Mouse (Mus musculus) forebrain, embryonic 14.5 days (tissue): Measurements from ENCODE around the gene Parp6. TPM values are rescaled to one million over a fixed set of nuclear protein-coding genes. Genes with fewer than 3 reads are reported as not detected.
A peak's percentile ranks its signal among the peaks of the same experiment; 100 is the strongest.

Experiments used
- ATAC-seq: fragments of 200-750 bp; cut with Nextera tagmentation; 2 replicates; pipeline ENCODE4 v1.8.0; 2017; ENCODE audit warnings: mild to moderate bottlenecking, moderate library complexity
- DNase-seq: peaks from one replicate; pipeline ENCODE4 v3.0.0-alpha.2; 2015; ENCODE audit warnings: low spot score
- H3K27ac ChIP-seq: fragments of 300-500 bp; sonication (generic); 2 replicates; pipeline ENCODE4 v1.5.1; 2014; ENCODE audit warnings: low read depth, mild to moderate bottlenecking, control low read depth, low read length, moderate library complexity
- H3K27me3 ChIP-seq: fragments of 300-500 bp; sonication (generic); replicated peaks from 2 replicates; pipeline ENCODE4 v1.6.1; 2014; ENCODE audit warnings: low read length, control low read depth, mixed read lengths; ENCODE audit not compliant: control insufficient read depth, insufficient read depth
- H3K36me3 ChIP-seq: fragments of 300-500 bp; sonication (generic); 2 replicates; pipeline ENCODE4 v1.6.1; 2014; ENCODE audit warnings: low read length, control low read depth; ENCODE audit not compliant: control insufficient read depth, insufficient read depth
- H3K4me1 ChIP-seq: fragments of 300-500 bp; sonication (generic); 2 replicates; pipeline ENCODE4 v1.6.1; 2014; ENCODE audit warnings: antibody characterized with exemption, low read length, control low read depth; ENCODE audit not compliant: control insufficient read depth, insufficient read depth
- H3K4me2 ChIP-seq: fragments of 300-500 bp; sonication (generic); 2 replicates; pipeline ENCODE4 v1.6.1; 2014; ENCODE audit warnings: mild to moderate bottlenecking, control low read depth, low read length
- H3K4me3 ChIP-seq: fragments of 300-500 bp; sonication (generic); 2 replicates; pipeline ENCODE4 v1.5.1; 2014; ENCODE audit warnings: low read depth, low read length, control low read depth
- H3K9ac ChIP-seq: fragments of 300-500 bp; sonication (generic); 2 replicates; pipeline ENCODE4 v1.6.1; 2014; ENCODE audit warnings: mild to moderate bottlenecking, low read length, control low read depth, moderate library complexity
- H3K9me3 ChIP-seq: fragments of 300-500 bp; sonication (generic); replicated peaks from 2 replicates; pipeline ENCODE4 v1.6.1; 2016; ENCODE audit warnings: low read length, control low read depth, mixed read lengths; ENCODE audit not compliant: control insufficient read depth
- WGBS: fragments of 180-500 bp; shearing (Covaris S2); extraction: QIAGEN DNeasy Blood & Tissue Kit; methylation state at CpG from one replicate; pipeline ENCODE4 v1.1.7; 2014; 5-methylcytosine and 5-hydroxymethylcytosine counted together
- polyA plus RNA-seq: library from polyadenylated mRNA; unstranded; fragments of >200 nt; fragmentation: Nextera tagmentation; extraction: Ambion mirVana; gene quantifications from 2 replicates; pipeline ENCODE4 v1.2.1, GENCODE M21; 2014

Parp6 gene
- polyA plus RNA-seq, 1 experiment from 2014 or later = 211 TPM

DNA sequence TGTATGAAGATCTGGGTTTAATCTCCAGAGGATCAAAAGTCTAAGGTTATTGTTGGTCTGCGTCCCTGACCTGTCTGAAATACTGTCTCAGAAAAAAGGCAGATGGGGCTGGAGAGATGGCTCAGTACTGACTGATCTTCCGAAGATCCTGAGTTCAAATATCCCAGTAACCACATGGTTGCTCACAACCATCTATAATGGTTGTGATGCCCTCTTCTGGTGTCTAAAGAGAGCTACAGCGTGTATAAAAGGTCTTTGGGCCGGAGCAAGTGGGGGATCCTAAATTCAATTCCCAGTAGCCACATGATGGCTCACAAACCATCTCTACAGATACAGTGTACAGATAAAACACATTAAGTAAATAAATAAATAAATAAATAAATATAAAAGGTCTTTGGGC lies 52.1 kb downstream of the Parp6 start:
- peak; percentile 30 for DNase-seq
- no peak overlapping the region for H3K4me2 ChIP-seq
- no peaks in the 10 kb centered on the region for H3K27me3 ChIP-seq
- peaks cover 5% of the 10 kb centered on the region; the same call in 1 of the 2 replicates for H3K4me1 ChIP-seq
- no peak overlapping the region for H3K27ac ChIP-seq
- H3K36me3 ChIP-seq = peaks cover 97% of the 10 kb centered on the region
- H3K9ac ChIP-seq = no peak overlapping the region
- WGBS = 81% methylated on average over 4 of the region's 4 CpGs
- no peak overlapping the region for H3K4me3 ChIP-seq
- ATAC-seq = no peak
- no peaks in the 10 kb centered on the region for H3K9me3 ChIP-seq

DNA sequence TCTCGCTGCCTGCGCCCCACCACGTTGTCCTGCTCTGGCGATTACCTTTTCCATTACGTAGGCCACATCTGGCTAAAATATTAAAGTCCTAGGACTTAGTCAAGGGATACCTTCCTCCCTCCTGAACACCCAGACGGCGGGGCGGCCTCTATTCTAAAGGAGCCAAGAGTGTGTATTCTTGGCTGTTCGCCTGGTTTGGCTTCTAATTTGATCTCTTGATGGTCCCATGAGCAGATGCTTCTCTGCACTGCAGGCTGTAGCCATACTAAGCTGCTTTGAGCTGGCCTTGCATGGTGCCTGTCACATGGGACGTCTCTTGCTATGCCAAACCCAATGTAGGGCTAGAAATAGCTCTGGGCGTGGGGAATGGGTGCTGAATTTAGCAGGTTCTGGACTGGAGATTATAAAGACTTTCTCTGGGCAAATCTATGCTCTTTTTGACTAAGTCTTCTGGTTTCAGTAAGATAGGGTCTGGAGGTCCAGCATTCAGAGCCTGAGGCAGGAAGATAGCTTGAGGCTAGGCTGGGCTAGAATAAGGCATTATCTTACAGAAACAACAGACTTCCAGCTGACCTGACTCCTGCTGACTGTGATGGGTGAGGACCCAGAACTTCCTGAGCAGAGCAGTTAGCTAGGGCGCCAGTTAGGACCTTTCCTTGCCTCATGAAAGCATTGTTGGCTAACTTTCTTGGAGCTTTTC lies 55.3 kb downstream of the Parp6 start:
- Histone ChIP-seq H3K9me3 (no peaks in the 10 kb centered on the region), H3K27me3 (no peaks in the 10 kb centered on the region), H3K4me3 (no peak overlapping the region), H3K4me1 (no peaks in the 10 kb centered on the region), H3K9ac (no peak overlapping the region), H3K4me2 (no peak overlapping the region), H3K27ac (no peak overlapping the region), H3K36me3 (peaks cover 98% of the 10 kb centered on the region)
- WGBS = 83% methylated on average over 12 of the region's 12 CpGs
- ATAC-seq = no peak
- no peak for DNase-seq

- WGBS = 72% methylated on average over 2 of the region's 2 CpGs
Measured at GRCm38 (mm10) chr9:59673427-59673826, 56.3 kb downstream of the Parp6 start.

GRCm38 (mm10) chr9:59675598-59675997 lies 58.5 kb downstream of the Parp6 start:
- Histone ChIP-seq H3K27me3 (0 out of 2 replicates have a peak, but pooled peaks cover 3% of the 10 kb centered on the region), H3K9ac (no peak overlapping the region), H3K4me2 (no peak overlapping the region), H3K36me3 (peaks cover 88% of the 10 kb centered on the region), H3K27ac (no peak overlapping the region), H3K9me3 (no peaks in the 10 kb centered on the region), H3K4me1 (no peaks in the 10 kb centered on the region), H3K4me3 (no peak overlapping the region)
- 82% methylated on average over 14 of the region's 14 CpGs for WGBS
- DNase-seq = no peak
- no peak for ATAC-seq

More at GRCm38 (mm10) chr9:59673427-59673826, 56.3 kb downstream of the Parp6 start:
- DNase-seq (no peak), ATAC-seq (no peak)
- Histone ChIP-seq H3K27me3 (no peaks in the 10 kb centered on the region), H3K9me3 (no peaks in the 10 kb centered on the region), H3K9ac (no peak overlapping the region), H3K4me2 (no peak overlapping the region), H3K4me3 (no peak overlapping the region), H3K27ac (no peak overlapping the region), H3K4me1 (no peaks in the 10 kb centered on the region), H3K36me3 (peaks cover 98% of the 10 kb centered on the region)

DNA sequence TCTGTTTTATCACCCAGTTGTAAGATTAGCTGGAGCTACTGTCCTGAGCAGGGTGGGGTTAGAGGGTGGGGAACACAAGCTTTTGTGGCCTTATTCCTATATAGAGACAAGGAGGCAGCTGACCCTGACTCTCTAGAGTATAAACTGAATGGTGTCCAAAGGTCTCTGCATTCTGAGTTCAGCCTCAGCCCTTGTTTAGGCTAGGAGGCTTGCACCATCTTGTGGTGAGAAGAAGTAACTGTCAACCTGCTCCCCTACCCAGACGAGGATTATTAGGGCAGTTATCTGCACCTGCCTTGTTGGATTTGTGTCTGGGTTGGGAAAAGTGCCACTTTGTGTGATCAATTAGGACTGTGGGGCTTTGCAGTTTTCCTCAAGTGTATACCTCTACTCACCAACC lies 61.2 kb downstream of the Parp6 start:
- WGBS = 14% methylated on average over 1 of the region's 1 CpGs
- Histone ChIP-seq H3K4me1 (no peaks in the 10 kb centered on the region), H3K36me3 (peaks cover 60% of the 10 kb centered on the region), H3K9ac (no peak overlapping the region), H3K4me2 (no peak overlapping the region), H3K27ac (no peak overlapping the region), H3K27me3 (peaks cover 9% of the 10 kb centered on the region; the same call in 1 of the 2 replicates), H3K9me3 (no peaks in the 10 kb centered on the region), H3K4me3 (no peak overlapping the region)
- DNase-seq = peak; percentile 71
- ATAC-seq = no peak

GRCm38 (mm10) chr9:59679678-59680533 lies 62.8 kb downstream of the Parp6 start, which contains the start of gene Gramd2:
Gene Gramd2, plus strand, starts transcription at chr9:59680144.
- Histone ChIP-seq H3K4me2 (peak within 1 kb of the TSS; percentile 89), H3K27ac (no peak within 1 kb of the TSS), H3K9ac (peak within 1 kb of the TSS; percentile 70), H3K9me3 (no peaks in the 10 kb centered on the region), H3K4me1 (no peaks in the 10 kb centered on the region), H3K36me3 (peaks cover 46% of the 10 kb centered on the region), H3K27me3 (peaks cover 9% of the 10 kb centered on the region; the same call in 1 of the 2 replicates), H3K4me3 (peak within 1 kb of the TSS; percentile 44)
- DNase-seq = peak; percentile 82
- ATAC-seq = peak; percentile 97
- 1% methylated on average over 43 of the region's 47 CpGs for WGBS

GRCm38 (mm10) chr9:59680534-59680875 lies 63.4 kb downstream of the Parp6 start:
- Histone ChIP-seq H3K27ac (no peak overlapping the region), H3K4me3 (peak overlapping the region; percentile 44), H3K4me2 (peak overlapping the region; percentile 89), H3K4me1 (no peaks in the 10 kb centered on the region), H3K9ac (peak overlapping the region; percentile 70), H3K27me3 (peaks cover 9% of the 10 kb centered on the region; the same call in 1 of the 2 replicates), H3K9me3 (no peaks in the 10 kb centered on the region), H3K36me3 (peaks cover 40% of the 10 kb centered on the region)
- WGBS = 12% methylated on average over 16 of the region's 16 CpGs
- no peak for DNase-seq
- peak; percentile 37 for ATAC-seq

DNA sequence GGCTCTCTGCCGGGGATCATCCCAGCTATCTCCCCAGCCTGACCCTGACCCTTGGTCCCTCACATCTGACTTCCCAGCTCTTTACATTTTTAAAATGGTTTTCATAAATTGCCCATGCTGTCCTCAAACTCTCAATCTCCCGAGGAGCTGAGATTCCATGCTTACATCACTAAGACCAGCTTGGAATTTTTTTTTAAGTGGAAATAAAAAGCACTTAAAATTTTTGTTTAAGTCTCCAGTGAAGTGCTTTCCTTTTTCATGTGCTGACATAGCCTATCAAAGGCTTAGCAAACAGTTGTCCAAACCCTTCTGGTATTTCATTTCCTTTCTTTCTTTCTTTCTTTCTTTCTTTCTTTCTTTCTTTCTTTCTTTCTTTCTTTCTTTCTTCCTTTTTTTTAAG lies 66.9 kb downstream of the Parp6 start:
- DNase-seq = no peak
- H3K27ac ChIP-seq = no peak overlapping the region
- ATAC-seq = no peak
- H3K36me3 ChIP-seq = peaks cover 6% of the 10 kb centered on the region
- no peaks in the 10 kb centered on the region for H3K4me1 ChIP-seq
- no peak overlapping the region for H3K9ac ChIP-seq
- H3K9me3 ChIP-seq = no peaks in the 10 kb centered on the region
- H3K27me3 ChIP-seq = peaks cover 9% of the 10 kb centered on the region; the same call in 1 of the 2 replicates
- H3K4me2 ChIP-seq = no peak overlapping the region
- 70% methylated on average over 2 of the region's 2 CpGs for WGBS
- H3K4me3 ChIP-seq = no peak overlapping the region
